Mouse (Mus musculus): ENCODE results near the gene Dnajb14. TPM values are rescaled to one million over a fixed set of nuclear protein-coding genes. Genes with fewer than 3 reads are reported as not detected.

The Dnajb14 gene
- polyA plus RNA-seq, 1 experiment from 2014 or later, result 10.6 TPM

DNA sequence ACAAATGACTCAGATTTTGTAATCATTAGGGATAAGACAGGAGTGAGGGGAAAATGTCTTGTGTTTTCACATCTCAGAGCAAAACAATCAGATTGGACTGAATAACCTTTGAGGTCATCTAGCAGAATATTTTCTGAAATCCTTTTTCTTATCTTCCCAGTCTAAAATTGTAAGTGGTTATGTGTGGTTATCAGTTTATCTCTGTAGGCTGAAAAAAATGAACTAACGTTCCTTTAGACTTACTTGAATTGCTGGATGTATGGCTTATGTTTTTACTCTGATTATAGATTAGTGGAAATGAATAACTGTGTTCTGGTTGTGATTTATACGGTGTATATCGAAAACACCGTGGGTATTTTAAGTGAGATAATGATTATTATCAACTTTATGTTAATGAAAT is 53.1 kb downstream of the Dnajb14 start:
- Histone ChIP-seq H3K4me3 (replicated peaks) (no peak overlapping the region), H3K9me3 (no peaks in the 10 kb centered on the region), H3K36me3 (0 out of 2 replicates have a peak, but pooled peaks cover 4% of the 10 kb centered on the region), H3K4me2 (no peak overlapping the region), H3K27me3 (replicated peaks) (no peaks in the 10 kb centered on the region), H3K9ac (no peak overlapping the region), H3K4me1 (peaks cover 13% of the 10 kb centered on the region; the same call in 1 of the 2 replicates), H3K27ac (no peak overlapping the region)
- no peak for ATAC-seq (ENCODE audit: insufficient read depth, low FRiP score, low read depth)
- 93% methylated on average over 4 of the region's 4 CpGs for WGBS

DNA sequence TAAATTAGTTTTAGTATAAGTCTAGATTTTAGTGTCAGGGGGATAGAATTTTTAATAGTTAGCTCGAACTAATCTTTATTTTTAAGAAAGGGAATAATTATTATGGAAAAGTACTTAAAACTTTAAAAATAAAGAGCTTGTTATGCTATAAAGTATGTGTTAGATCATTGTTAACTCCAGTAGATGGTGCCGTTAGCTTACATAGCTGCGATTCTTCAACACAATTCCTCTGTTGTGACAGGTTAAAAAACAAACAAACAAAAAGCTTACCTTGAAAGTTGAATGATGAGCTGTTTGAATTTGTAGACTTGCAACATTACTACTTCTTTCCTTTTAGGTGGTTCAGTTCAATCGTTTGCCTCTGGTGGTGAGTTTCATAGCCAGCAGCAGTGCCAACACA is 59.5 kb downstream of the Dnajb14 start:
- no peak overlapping the region for H3K9ac ChIP-seq
- no peak overlapping the region for H3K4me2 ChIP-seq
- no peak overlapping the region for H3K27ac ChIP-seq
- 82% methylated on average over 4 of the region's 4 CpGs for WGBS
- no peak for ATAC-seq (ENCODE audit: insufficient read depth, low FRiP score, low read depth)
- H3K27me3 ChIP-seq (replicated peaks), result no peaks in the 10 kb centered on the region
- no peak overlapping the region for H3K4me3 ChIP-seq (replicated peaks)
- peaks cover 16% of the 10 kb centered on the region for H3K36me3 ChIP-seq
- no peaks in the 10 kb centered on the region for H3K4me1 ChIP-seq
- no peaks in the 10 kb centered on the region for H3K9me3 ChIP-seq

DNA sequence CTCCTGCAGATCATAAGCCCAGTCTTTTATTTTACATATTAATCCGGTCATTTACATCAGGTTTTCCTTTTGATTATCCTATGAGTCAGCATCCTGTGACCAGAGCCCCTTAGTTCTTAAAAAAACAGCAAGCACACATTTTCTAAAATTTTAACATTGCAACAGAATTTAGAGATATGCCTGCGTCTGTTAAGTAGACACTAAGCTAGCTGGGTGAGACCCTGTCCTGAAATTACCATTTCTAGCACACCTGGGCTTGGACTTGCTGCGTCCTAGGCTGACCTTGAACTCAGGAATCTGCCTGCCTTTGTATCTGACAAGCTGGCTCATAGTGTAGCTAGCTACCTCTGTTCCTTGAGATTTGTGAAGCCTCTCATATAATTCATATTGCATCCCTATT is 62.5 kb downstream of the Dnajb14 start:
- H3K36me3 ChIP-seq, result peaks cover 16% of the 10 kb centered on the region
- no peak overlapping the region for H3K9ac ChIP-seq
- WGBS, result 87% methylated on average over 3 of the region's 3 CpGs
- H3K27me3 ChIP-seq (replicated peaks), result no peaks in the 10 kb centered on the region
- no peak overlapping the region for H3K27ac ChIP-seq
- no peak overlapping the region for H3K4me3 ChIP-seq (replicated peaks)
- no peak for ATAC-seq (ENCODE audit: insufficient read depth, low FRiP score, low read depth)
- H3K4me1 ChIP-seq, result no peaks in the 10 kb centered on the region
- H3K9me3 ChIP-seq, result no peaks in the 10 kb centered on the region
- no peak overlapping the region for H3K4me2 ChIP-seq

DNA sequence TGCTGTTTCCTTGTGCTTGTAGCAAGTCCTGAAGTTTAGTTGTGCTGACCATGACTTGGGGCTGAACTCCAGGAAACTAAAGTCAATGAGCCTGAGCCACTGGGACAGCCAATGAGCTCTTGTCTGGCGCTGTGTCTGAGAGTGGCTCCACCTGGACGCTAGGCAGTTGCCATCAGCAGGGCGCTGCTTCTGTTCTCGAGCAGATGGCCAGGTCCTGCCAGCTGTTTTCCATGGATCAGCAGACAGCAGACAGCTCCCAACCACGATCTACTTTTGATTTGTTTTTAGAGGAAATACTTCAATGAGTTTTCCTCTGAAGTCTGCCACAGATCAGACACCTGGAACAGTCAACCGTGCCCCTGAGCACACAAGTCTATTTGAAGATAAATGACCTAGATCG is 65.3 kb downstream of the Dnajb14 start:
- WGBS, result 62% methylated on average over 7 of the region's 7 CpGs
- Histone ChIP-seq H3K4me3 (replicated peaks) (no peak overlapping the region), H3K27me3 (replicated peaks) (no peaks in the 10 kb centered on the region), H3K9ac (no peak overlapping the region), H3K4me1 (no peaks in the 10 kb centered on the region), H3K27ac (no peak overlapping the region), H3K36me3 (peaks cover 6% of the 10 kb centered on the region; the same call in 1 of the 2 replicates), H3K9me3 (no peaks in the 10 kb centered on the region), H3K4me2 (no peak overlapping the region)
- ATAC-seq (ENCODE audit: insufficient read depth, low FRiP score, low read depth), result no peak; the same call in 1 of the 2 replicates

DNA sequence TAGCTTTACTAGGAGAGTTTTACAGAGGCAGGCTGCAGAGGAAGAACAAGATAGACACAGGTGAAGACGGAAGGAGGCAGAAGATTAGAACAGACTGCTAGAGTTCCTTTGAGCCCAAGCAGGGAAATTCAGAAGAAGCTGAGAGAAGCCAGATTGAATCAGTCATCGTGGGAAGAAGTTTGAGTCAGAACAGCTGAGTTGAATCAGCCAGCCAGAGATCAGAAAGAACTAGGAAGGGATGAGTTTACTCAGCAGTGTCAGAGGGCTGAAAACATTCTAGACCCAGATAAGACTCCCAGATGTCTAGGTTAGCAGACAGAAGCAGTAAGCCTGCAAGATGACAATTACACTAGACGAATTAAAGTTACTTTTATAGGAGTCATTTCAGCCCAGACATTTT is 66.5 kb downstream of the Dnajb14 start:
- Histone ChIP-seq H3K27ac (no peak overlapping the region), H3K9ac (no peak overlapping the region), H3K4me2 (no peak overlapping the region), H3K4me3 (replicated peaks) (no peak overlapping the region), H3K9me3 (no peaks in the 10 kb centered on the region), H3K4me1 (0 out of 2 replicates have a peak, but pooled peaks cover 3% of the 10 kb centered on the region), H3K36me3 (peaks cover 2% of the 10 kb centered on the region; the same call in 1 of the 2 replicates), H3K27me3 (replicated peaks) (no peaks in the 10 kb centered on the region)
- 45% methylated on average over 3 of the region's 3 CpGs for WGBS
- ATAC-seq (ENCODE audit: insufficient read depth, low FRiP score, low read depth), result no peak

DNA sequence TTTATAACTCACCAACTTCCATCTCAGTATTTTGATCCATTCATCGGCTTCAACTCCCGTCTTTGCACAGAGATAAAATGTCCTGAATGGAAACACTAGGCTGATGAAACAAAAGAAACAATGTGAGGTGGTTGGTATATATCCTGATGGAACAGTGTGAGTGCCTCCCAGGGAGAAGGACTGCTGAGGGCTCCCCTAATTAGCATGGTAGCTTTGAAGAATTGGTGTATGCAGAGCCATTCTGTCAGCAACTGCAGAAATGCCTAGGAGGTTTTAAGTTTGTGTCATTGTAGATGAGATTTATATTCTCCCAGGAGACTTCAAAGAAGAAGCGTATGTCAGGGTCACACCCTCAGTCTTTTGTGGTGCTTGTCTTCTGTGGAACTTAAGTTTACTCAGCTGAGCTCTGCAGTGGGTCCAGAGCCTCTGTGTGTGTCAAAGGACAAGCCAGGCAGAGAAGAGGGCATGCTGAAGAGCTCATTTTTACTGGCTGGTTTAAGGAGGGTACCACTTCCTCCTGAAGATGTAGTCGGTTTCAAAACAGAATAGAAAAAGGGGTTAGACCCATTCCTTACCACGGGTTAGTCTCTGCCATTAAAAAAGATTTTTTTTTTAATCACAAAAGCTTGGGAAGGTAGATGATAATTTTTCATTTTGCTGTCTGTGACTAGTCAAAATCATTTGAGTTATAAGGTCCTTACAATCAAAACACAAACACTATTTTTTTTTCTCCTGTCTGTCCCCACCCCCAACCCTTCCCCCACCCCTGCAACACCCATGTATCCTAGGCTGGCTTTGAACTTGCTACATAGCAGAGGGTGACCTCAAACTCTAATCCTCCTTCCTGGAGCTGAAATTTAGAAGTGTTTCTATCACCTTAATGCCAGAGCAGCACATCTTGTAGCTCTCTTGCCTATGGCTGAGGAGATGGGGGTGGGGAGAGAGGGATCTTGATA is 68.4 kb downstream of the Dnajb14 start:
- no peak for ATAC-seq (ENCODE audit: insufficient read depth, low FRiP score, low read depth)
- no peaks in the 10 kb centered on the region for H3K36me3 ChIP-seq
- H3K27ac ChIP-seq, result no peak overlapping the region
- no peak overlapping the region for H3K4me3 ChIP-seq (replicated peaks)
- no peaks in the 10 kb centered on the region for H3K27me3 ChIP-seq (replicated peaks)
- no peak overlapping the region for H3K9ac ChIP-seq
- H3K9me3 ChIP-seq, result no peaks in the 10 kb centered on the region
- peaks cover 4% of the 10 kb centered on the region; the same call in 1 of the 2 replicates for H3K4me1 ChIP-seq
- no peak overlapping the region for H3K4me2 ChIP-seq
- 54% methylated on average over 5 of the region's 5 CpGs for WGBS

DNA sequence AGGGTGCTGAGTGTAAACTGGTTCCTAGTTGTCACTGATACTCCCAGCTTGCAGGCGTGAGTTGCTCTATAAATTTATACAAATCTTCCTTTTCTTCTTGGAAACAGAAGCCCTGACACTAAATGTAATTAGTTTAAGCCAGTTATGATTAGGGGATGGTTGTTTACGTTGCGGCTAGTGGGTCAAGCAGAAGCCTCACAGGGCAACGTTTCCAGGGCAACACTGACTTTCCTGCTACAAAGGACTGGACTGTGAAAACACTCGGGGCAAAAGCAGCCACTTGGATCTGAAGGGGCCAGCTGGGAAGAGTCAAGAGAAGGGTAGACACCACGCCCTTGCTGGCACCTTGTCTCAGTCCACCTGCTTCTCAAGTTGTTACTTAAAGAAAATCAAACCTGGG is 69.1 kb downstream of the Dnajb14 start:
- ATAC-seq (ENCODE audit: insufficient read depth, low FRiP score, low read depth), result no peak
- H3K4me3 ChIP-seq (replicated peaks), result no peak overlapping the region
- H3K27ac ChIP-seq, result no peak overlapping the region
- no peaks in the 10 kb centered on the region for H3K36me3 ChIP-seq
- H3K27me3 ChIP-seq (replicated peaks), result no peaks in the 10 kb centered on the region
- 27% methylated on average over 6 of the region's 6 CpGs for WGBS
- peaks cover 7% of the 10 kb centered on the region; the same call in 1 of the 2 replicates for H3K4me1 ChIP-seq
- no peak overlapping the region for H3K9ac ChIP-seq
- no peak overlapping the region for H3K4me2 ChIP-seq
- no peaks in the 10 kb centered on the region for H3K9me3 ChIP-seq

DNA sequence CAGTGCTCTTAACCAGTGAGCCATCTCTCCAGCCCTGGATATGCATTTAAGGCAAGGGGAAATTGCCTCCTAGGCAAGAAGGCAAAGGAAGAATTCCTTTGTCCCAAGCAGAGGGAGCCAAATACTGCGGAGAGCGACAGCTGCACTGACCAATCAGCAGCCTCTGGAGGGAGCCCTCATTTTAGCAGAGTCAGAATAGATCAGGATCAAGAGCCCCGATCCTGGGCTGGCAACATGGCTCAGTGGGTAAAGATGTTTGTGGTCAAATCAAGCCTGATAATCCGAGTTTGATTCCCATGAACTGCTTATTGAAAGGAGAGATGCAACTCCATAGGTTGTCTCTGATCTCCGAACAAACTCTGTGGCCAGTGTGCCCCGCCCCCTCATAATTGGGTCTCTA is 71.1 kb downstream of the Dnajb14 start:
- H3K9ac ChIP-seq, result no peak overlapping the region
- H3K27ac ChIP-seq, result no peak overlapping the region
- H3K4me1 ChIP-seq, result peaks cover 7% of the 10 kb centered on the region; the same call in 1 of the 2 replicates
- H3K9me3 ChIP-seq, result no peaks in the 10 kb centered on the region
- 56% methylated on average over 6 of the region's 6 CpGs for WGBS
- H3K4me3 ChIP-seq (replicated peaks), result peak overlapping the region; percentile 18; the same call in 1 of the 2 replicates
- no peaks in the 10 kb centered on the region for H3K27me3 ChIP-seq (replicated peaks)
- 0 out of 2 replicates have a peak, but pooled peaks have one; percentile 28 for ATAC-seq (ENCODE audit: insufficient read depth, low FRiP score, low read depth)
- H3K4me2 ChIP-seq, result peak overlapping the region; percentile 29; the same call in 1 of the 2 replicates
- no peaks in the 10 kb centered on the region for H3K36me3 ChIP-seq

DNA sequence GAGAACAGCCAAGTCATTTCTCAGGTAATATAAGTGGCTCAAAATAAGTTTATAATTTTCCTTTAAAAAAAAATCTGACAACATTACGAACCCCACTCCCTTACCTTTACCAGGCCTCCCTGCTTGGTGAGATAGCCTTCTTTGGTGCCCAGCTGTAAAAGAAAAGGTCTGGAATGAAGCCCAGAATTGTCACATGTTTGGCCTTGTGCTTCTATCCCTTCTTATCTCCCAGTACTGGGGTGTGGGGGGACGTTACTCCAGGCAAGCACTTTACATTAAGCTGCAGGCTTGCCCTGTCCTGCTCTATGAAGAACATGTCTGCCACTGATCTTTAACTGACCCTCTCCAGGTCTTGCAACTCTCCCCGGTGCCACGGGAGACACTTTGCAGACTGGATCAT is 73.3 kb downstream of the Dnajb14 start:
- Histone ChIP-seq H3K9me3 (no peaks in the 10 kb centered on the region), H3K4me2 (no peak overlapping the region), H3K27ac (0 out of 2 replicates have a peak overlapping the region, but pooled peaks have one; percentile 40), H3K4me3 (replicated peaks) (no peak overlapping the region), H3K36me3 (no peaks in the 10 kb centered on the region), H3K27me3 (replicated peaks) (no peaks in the 10 kb centered on the region), H3K4me1 (peaks cover 7% of the 10 kb centered on the region; the same call in 1 of the 2 replicates), H3K9ac (no peak overlapping the region)
- ATAC-seq (ENCODE audit: insufficient read depth, low FRiP score, low read depth), result peak; percentile 84
- 52% methylated on average over 4 of the region's 4 CpGs for WGBS

DNA sequence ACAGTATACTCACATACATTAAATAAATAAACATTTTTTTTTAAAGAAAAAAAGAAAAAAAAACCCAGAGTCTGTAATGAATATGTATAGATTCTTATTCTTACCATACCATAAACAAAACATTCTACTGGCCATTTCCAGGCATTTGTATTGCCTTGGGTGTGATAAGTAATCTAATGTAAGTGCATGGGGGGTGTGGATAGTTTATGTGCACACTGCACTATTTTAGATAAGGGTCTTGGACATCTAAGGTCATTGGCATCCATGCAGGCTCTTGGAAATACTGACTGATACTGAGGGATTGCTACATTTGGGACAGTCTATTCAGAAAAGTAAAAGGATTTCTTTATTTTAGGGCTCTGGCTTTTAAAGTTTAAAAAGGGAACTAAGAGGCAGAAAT is 74.1 kb downstream of the Dnajb14 start:
- H3K4me3 ChIP-seq (replicated peaks), result no peak overlapping the region
- no peak overlapping the region for H3K4me2 ChIP-seq
- peaks cover 7% of the 10 kb centered on the region; the same call in 1 of the 2 replicates for H3K4me1 ChIP-seq
- H3K9ac ChIP-seq, result no peak overlapping the region
- no peaks in the 10 kb centered on the region for H3K36me3 ChIP-seq
- no peak for ATAC-seq (ENCODE audit: insufficient read depth, low FRiP score, low read depth)
- no peaks in the 10 kb centered on the region for H3K27me3 ChIP-seq (replicated peaks)
- H3K9me3 ChIP-seq, result no peaks in the 10 kb centered on the region
- no peak overlapping the region for H3K27ac ChIP-seq

DNA sequence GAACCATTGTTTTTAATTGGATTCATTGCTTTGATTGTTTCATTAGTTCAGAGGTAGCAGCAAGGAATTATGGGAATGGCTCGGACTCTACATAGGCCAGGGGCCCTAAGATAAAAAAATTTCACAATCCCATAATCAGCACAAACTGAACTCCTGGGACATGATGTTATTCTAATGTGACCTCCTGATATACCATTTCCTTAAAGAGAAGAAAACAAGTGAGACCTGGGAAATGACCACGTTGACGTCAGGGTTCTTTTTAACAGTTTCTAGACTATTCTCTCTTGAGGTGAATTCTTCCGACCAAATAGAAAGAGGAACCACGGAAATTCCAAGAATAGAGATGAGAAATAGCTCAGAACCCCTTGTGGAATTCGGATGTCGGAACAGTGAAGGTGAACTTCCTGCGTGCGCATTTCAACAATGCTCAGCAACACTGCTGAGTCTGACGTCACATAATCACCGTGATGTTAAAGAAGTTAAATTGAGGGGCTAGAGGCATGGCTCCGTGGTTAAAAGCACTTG is 74.7 kb downstream of the Dnajb14 start:
- no peaks in the 10 kb centered on the region for H3K27me3 ChIP-seq (replicated peaks)
- no peaks in the 10 kb centered on the region for H3K9me3 ChIP-seq
- no peak overlapping the region for H3K9ac ChIP-seq
- 85% methylated on average over 12 of the region's 12 CpGs for WGBS
- no peak overlapping the region for H3K4me2 ChIP-seq
- no peak for ATAC-seq (ENCODE audit: insufficient read depth, low FRiP score, low read depth)
- peaks cover 7% of the 10 kb centered on the region; the same call in 1 of the 2 replicates for H3K4me1 ChIP-seq
- no peak overlapping the region for H3K27ac ChIP-seq
- no peak overlapping the region for H3K4me3 ChIP-seq (replicated peaks)
- no peaks in the 10 kb centered on the region for H3K36me3 ChIP-seq

DNA sequence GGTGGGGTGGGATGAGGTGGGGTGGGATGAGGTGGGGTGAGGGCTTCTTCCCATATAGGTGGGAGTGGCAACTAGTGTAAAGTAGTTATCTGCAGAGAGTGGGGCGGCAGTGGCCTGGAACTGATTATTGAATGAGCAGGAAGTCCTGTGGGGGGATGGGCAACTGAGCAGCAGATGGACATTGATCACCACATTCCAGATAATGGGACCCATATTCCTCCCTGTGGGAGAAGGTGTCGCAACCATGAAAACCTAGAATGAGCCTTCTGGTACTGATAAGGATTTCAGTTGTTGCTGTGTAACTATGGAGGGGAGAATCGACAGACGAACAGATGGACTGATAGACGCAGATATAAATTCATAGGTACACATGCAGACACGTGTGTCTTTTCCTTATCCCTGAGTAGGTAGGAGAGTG is 76.3 kb downstream of the Dnajb14 start:
- peak; percentile 24; the same call in 1 of the 2 replicates for ATAC-seq (ENCODE audit: insufficient read depth, low FRiP score, low read depth)
- Histone ChIP-seq H3K27ac (no peak overlapping the region), H3K27me3 (replicated peaks) (no peaks in the 10 kb centered on the region), H3K4me2 (no peak overlapping the region), H3K36me3 (no peaks in the 10 kb centered on the region), H3K9ac (no peak overlapping the region), H3K4me1 (peaks cover 6% of the 10 kb centered on the region; the same call in 1 of the 2 replicates), H3K4me3 (replicated peaks) (no peak overlapping the region), H3K9me3 (no peaks in the 10 kb centered on the region)
- 69% methylated on average over 6 of the region's 6 CpGs for WGBS

Measured in stomach, embryonic 15.5 days (tissue).